Mouse (Mus musculus): ENCODE data around the gene Zfp616. TPM values are rescaled to one million over a fixed set of nuclear protein-coding genes. Genes with fewer than 3 reads are reported as not detected.

The Zfp616 gene
- not detected for total RNA-seq (2018; cell fraction: chromatin; rRNA removed)
- not detected for total RNA-seq (2018; cell fraction: cytosol; rRNA removed)
- not detected for total RNA-seq (2018; cell fraction: nucleus; rRNA removed)
- not detected in 3 replicates for polyA plus RNA-seq (2018)

DNA sequence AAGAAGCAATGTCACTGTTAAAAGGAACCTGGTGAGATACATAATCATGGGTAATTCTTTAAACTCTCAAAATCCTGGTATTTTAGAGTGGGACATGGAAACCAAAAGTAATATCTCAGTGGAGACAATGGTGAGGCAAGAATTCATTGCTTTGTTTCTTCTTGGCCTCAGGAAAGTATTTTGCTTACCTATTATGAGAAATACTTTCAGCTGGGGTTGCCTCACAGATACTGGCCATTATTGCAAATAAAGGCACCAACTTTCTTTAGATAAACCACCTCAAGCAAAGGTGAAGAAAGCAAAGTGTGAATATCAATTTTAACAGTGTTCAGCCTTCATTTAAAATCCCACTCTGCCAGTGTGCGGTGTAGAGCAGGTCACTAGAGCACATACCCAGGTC lies at the start of gene Zfp616:
TSS of gene Zfp616 (plus strand) at position 301 of the 400 bp plus-strand sequence.
- Histone ChIP-seq H3K36me3 (ENCODE audit: inconsistent target) (no peaks in the 10 kb centered on the region), H3K27ac (no peak within 1 kb of the TSS), H3K79me2 (ENCODE audit: inconsistent target) (no peaks in the 10 kb centered on the region), H3K4me3 (ENCODE audit: inconsistent target) (no peak within 1 kb of the TSS)
- whole genome bisulfite sequencing (ENCODE audit: missing documents): 100% methylated on average over 1 of the region's 1 CpGs

- Histone ChIP-seq H3K4me3 (ENCODE audit: inconsistent target) (no peak overlapping the region), H3K79me2 (ENCODE audit: inconsistent target) (no peaks in the 10 kb centered on the region), H3K27ac (no peak overlapping the region), H3K36me3 (ENCODE audit: inconsistent target) (no peaks in the 10 kb centered on the region)
- 67% methylated on average over 3 of the region's 3 CpGs for WGBS (ENCODE audit: missing documents)
These were observed 18.4 kb upstream of the Zfp616 start for GRCm38 (mm10) chr11:74051347-74051746.

GRCm38 (mm10) chr11:74056451-74056850 lies 13.3 kb upstream of the Zfp616 start, which contains the start of the genes Olfr139 and Olfr399:
Olfr139 (minus strand) TSS chr11:74056551.
Olfr399 (minus strand) TSS chr11:74056615.
- no peak within 1 kb of the TSS for H3K27ac ChIP-seq
- H3K79me2 ChIP-seq (ENCODE audit: inconsistent target): no peaks in the 10 kb centered on the region
- 92% methylated on average over 2 of the region's 2 CpGs for WGBS (ENCODE audit: missing documents)
- no peak within 1 kb of the TSS for H3K4me3 ChIP-seq (ENCODE audit: inconsistent target)
- no peaks in the 10 kb centered on the region for H3K36me3 ChIP-seq (ENCODE audit: inconsistent target)

DNA sequence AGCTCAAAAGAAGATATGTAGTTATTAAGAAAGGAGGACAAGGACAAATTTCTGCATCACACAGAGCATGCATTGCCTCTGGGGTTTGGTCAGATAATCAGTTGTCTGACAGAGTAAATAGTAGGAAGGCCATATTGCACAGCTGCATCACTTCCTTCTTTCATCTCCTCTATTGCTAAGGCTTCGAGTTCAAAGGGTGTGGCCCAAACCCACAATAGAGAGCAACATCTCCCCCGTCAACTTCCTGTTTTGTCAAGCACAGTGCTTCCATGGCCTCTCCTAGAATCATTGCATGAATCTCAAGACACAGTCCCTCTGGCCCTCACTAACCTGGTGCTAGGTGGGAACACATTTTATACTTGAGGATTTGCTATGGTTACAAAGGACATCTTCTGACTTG lies 31.0 kb downstream of the Zfp616 start:
- 8% methylated on average over 2 of the region's 2 CpGs for WGBS (ENCODE audit: missing documents)
- H3K27ac ChIP-seq: no peak overlapping the region
- H3K79me2 ChIP-seq (ENCODE audit: inconsistent target): no peaks in the 10 kb centered on the region
- no peak overlapping the region for H3K4me3 ChIP-seq (ENCODE audit: inconsistent target)
- H3K36me3 ChIP-seq (ENCODE audit: inconsistent target): no peaks in the 10 kb centered on the region

DNA sequence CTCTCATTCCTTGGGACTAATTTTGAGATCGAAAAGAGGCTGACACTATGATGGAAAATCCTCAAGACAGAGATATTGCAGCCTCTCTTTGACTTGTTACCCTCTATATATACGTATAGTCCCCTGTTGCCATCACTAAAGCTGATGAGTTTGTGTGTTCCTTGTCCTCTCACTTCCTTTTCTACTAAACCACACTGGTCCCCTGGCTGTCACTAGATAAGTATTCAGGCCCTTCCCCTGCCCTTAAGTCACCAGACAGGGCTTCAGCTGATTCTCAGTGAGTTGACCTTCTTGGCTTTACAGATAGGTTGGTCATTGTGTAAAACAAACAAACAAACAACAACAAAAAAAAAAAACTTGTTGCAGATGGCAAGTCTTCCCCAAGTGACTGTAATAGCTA lies 31.8 kb downstream of the Zfp616 start:
- H3K27ac ChIP-seq: no peak overlapping the region
- 63% methylated on average over 2 of the region's 2 CpGs for WGBS (ENCODE audit: missing documents)
- no peak overlapping the region for H3K4me3 ChIP-seq (ENCODE audit: inconsistent target)
- no peaks in the 10 kb centered on the region for H3K79me2 ChIP-seq (ENCODE audit: inconsistent target)
- no peaks in the 10 kb centered on the region for H3K36me3 ChIP-seq (ENCODE audit: inconsistent target)

DNA sequence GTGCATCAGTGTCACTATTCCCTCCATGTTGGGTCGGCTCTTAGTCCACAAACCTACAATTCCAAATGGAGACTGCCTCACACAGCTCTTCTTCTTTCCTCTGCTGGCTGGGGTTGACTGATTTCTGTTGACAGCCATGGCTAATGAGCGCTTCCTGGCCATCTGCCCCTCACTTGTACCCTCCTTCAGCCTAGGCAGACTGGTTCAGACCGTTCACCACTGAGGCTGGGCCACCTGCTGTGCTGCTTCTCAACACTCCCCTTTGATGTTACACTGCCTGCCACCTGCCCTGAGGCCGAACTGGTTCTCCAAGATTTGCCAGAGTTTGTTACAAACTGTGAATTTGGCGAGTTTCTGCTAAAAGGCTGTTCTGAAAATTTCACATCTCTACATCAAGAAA lies 35.3 kb downstream of the Zfp616 start:
- H3K4me3 ChIP-seq (ENCODE audit: inconsistent target): no peak overlapping the region
- H3K36me3 ChIP-seq (ENCODE audit: inconsistent target): no peaks in the 10 kb centered on the region
- WGBS (ENCODE audit: missing documents): 46% methylated on average over 5 of the region's 5 CpGs

DNA sequence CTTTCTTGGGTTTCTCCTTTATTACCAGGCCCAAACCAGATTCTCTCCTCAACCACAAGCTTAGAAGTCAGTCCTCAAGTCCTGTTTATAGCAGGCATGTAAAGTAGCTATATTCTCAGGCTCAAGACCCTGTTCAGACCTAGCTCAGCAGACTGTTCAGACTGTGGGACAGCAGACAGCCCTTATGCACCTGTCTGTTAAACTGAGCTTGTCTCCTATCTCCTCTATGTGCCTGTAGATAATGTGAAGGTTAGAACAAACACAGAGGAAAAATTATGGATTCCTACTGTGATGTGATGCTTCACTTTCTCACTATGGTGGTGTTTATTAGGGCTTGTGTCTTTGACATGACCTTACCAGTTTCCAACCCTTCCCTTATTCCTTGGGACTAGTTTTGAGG lies 43.7 kb downstream of the Zfp616 start, which contains the start of gene Olfr401:
TSS of gene Olfr401 (plus strand) at position 301 of the 400 bp plus-strand sequence.
- no peaks in the 10 kb centered on the region for H3K79me2 ChIP-seq (ENCODE audit: inconsistent target)
- no peak within 1 kb of the TSS for H3K4me3 ChIP-seq (ENCODE audit: inconsistent target)
- no peak within 1 kb of the TSS for H3K27ac ChIP-seq
- H3K36me3 ChIP-seq (ENCODE audit: inconsistent target): no peaks in the 10 kb centered on the region

More for the DNA sequence above, 35.3 kb downstream of the Zfp616 start:
- Histone ChIP-seq H3K79me2 (ENCODE audit: inconsistent target) (no peaks in the 10 kb centered on the region), H3K27ac (no peak overlapping the region)

Other genes starting within 250 kb of the Zfp616 start
- gene Olfr393, start 218.5 kb upstream of the Zfp616 start, polyA plus RNA-seq (2018): not detected in 3 replicates
- gene Olfr394, start 179.2 kb upstream of the Zfp616 start, polyA plus RNA-seq (2018): not detected in 3 replicates
- gene Olfr395, start 160.7 kb upstream of the Zfp616 start, polyA plus RNA-seq (2018): not detected in 3 replicates
- not detected in 3 replicates for gene Olfr23, start 133.3 kb upstream of the Zfp616 start, polyA plus RNA-seq (2018)
- not detected in 3 replicates for gene Olfr397, start 109.1 kb upstream of the Zfp616 start, polyA plus RNA-seq (2018)
- not detected in 3 replicates for gene Olfr398, start 79.5 kb upstream of the Zfp616 start, polyA plus RNA-seq (2018)
- not detected in 3 replicates for gene Olfr139, start 13.4 kb upstream of the Zfp616 start, polyA plus RNA-seq (2018)
- gene Olfr399, start 13.3 kb upstream of the Zfp616 start, polyA plus RNA-seq (2018): not detected in 3 replicates
- gene Olfr401, start 43.8 kb downstream of the Zfp616 start, polyA plus RNA-seq (2018): not detected in 3 replicates
- gene Olfr402, start 83.6 kb downstream of the Zfp616 start, polyA plus RNA-seq (2018): not detected in 3 replicates
- not detected in 3 replicates for gene Olfr403, start 116.3 kb downstream of the Zfp616 start, polyA plus RNA-seq (2018)
- gene Olfr43, start 141.4 kb downstream of the Zfp616 start, polyA plus RNA-seq (2018): not detected in 3 replicates
- gene Olfr406, start 189.9 kb downstream of the Zfp616 start, polyA plus RNA-seq (2018): not detected in 3 replicates
- not detected in 3 replicates for gene Olfr59, start 213.8 kb downstream of the Zfp616 start, polyA plus RNA-seq (2018)